Mouse (Mus musculus): ENCODE measurements around the gene Atf7. TPM values are rescaled to one million over a fixed set of nuclear protein-coding genes. Genes with fewer than 3 reads are reported as not detected.
"Not testable (repeated sequence)": the region's sequence is repeated elsewhere in the genome, so short reads cannot be mapped to it uniquely, and the experiment has no call there.

Gene Atf7
- total and polyA plus RNA-seq, 3 experiments: 49.9 to 77.6 (median 49.9) TPM

- Histone ChIP-seq H3K36me3 (ENCODE audit: control insufficient read depth, insufficient read depth, low read length) (peaks cover 16% of the 10 kb centered on the region), H3K9ac (ENCODE audit: low read depth, low read length) (no peak overlapping the region), H3K27ac (no peak overlapping the region), H3K4me3 (no peak overlapping the region), H3K4me1 (ENCODE audit: control insufficient read depth, insufficient read depth, low read length) (peaks cover 6% of the 10 kb centered on the region), H3K79me2 (replicated peaks; ENCODE audit: control insufficient read depth, insufficient read depth, low read length) (peaks cover 14% of the 10 kb centered on the region), H3K27me3 (ENCODE audit: control insufficient read depth, insufficient read depth, low read length) (no peaks in the 10 kb centered on the region)
- no peak for DNase-seq
- 78% methylated on average over 1 of the region's 1 CpGs for WGBS
- intact Hi-C loops (cut with DNase I): no loop called here
- no peak for TF ChIP-seq EP300 (IDR thresholded peaks at IDR 0.05; ENCODE audit: insufficient read depth, low read depth, low read length)
Observed at GRCm38 (mm10) chr15:102617654-102618053, 7.6 kb downstream of the Atf7 start.

GRCm38 (mm10) chr15:102616174-102616573, 9.1 kb downstream of the Atf7 start:
- Histone ChIP-seq H3K27me3 (ENCODE audit: control insufficient read depth, insufficient read depth, low read length) (no peaks in the 10 kb centered on the region), H3K27ac (no peak overlapping the region), H3K4me3 (no peak overlapping the region), H3K9ac (ENCODE audit: low read depth, low read length) (no peak overlapping the region), H3K36me3 (ENCODE audit: control insufficient read depth, insufficient read depth, low read length) (peaks cover 12% of the 10 kb centered on the region), H3K4me1 (ENCODE audit: control insufficient read depth, insufficient read depth, low read length) (peaks cover 2% of the 10 kb centered on the region), H3K79me2 (replicated peaks; ENCODE audit: control insufficient read depth, insufficient read depth, low read length) (peaks cover 10% of the 10 kb centered on the region)
- DNase-seq: no peak
- TF ChIP-seq EP300 (IDR thresholded peaks at IDR 0.05; ENCODE audit: insufficient read depth, low read depth, low read length) (no peak), CTCF (IDR thresholded peaks at IDR 0.05) (no peak), POLR2A (IDR thresholded peaks at IDR 0.05; ENCODE audit: insufficient read depth, low read depth, low read length) (no peak)
- intact Hi-C loops (cut with DNase I): no loop called here
- 89% methylated on average over 2 of the region's 2 CpGs for whole genome bisulfite sequencing

- Histone ChIP-seq H3K4me3 (no peak overlapping the region), H3K36me3 (ENCODE audit: control insufficient read depth, insufficient read depth, low read length) (peaks cover 10% of the 10 kb centered on the region), H3K4me1 (ENCODE audit: control insufficient read depth, insufficient read depth, low read length) (peaks cover 2% of the 10 kb centered on the region), H3K9ac (ENCODE audit: low read depth, low read length) (no peak overlapping the region), H3K27me3 (ENCODE audit: control insufficient read depth, insufficient read depth, low read length) (no peaks in the 10 kb centered on the region), H3K79me2 (replicated peaks; ENCODE audit: control insufficient read depth, insufficient read depth, low read length) (peaks cover 9% of the 10 kb centered on the region), H3K27ac (no peak overlapping the region)
- no peak for DNase-seq
- TF ChIP-seq EP300 (IDR thresholded peaks at IDR 0.05; ENCODE audit: insufficient read depth, low read depth, low read length) (no peak), POLR2A (IDR thresholded peaks at IDR 0.05; ENCODE audit: insufficient read depth, low read depth, low read length) (no peak), CTCF (IDR thresholded peaks at IDR 0.05) (no peak)
- intact Hi-C loops (cut with DNase I): no loop called here
Observed at GRCm38 (mm10) chr15:102614224-102614623, 11.0 kb downstream of the Atf7 start.

- DNase-seq: no peak
- TF ChIP-seq EP300 (IDR thresholded peaks at IDR 0.05; ENCODE audit: insufficient read depth, low read depth, low read length) (no peak), POLR2A (IDR thresholded peaks at IDR 0.05; ENCODE audit: insufficient read depth, low read depth, low read length) (no peak), CTCF (IDR thresholded peaks at IDR 0.05) (peak; percentile 68)
- no peak overlapping the region for H3K4me3 ChIP-seq
- H3K79me2 ChIP-seq (replicated peaks; ENCODE audit: control insufficient read depth, insufficient read depth, low read length): peaks cover 7% of the 10 kb centered on the region
- no peak overlapping the region for H3K27ac ChIP-seq
- no peak overlapping the region for H3K9ac ChIP-seq (ENCODE audit: low read depth, low read length)
- peaks cover 9% of the 10 kb centered on the region for H3K36me3 ChIP-seq (ENCODE audit: control insufficient read depth, insufficient read depth, low read length)
- intact Hi-C loops (cut with DNase I): no loop called here
- H3K4me1 ChIP-seq (ENCODE audit: control insufficient read depth, insufficient read depth, low read length): peaks cover 2% of the 10 kb centered on the region
- H3K27me3 ChIP-seq (ENCODE audit: control insufficient read depth, insufficient read depth, low read length): no peaks in the 10 kb centered on the region
Observed at GRCm38 (mm10) chr15:102612966-102613365, 12.3 kb downstream of the Atf7 start.

- H3K27me3 ChIP-seq (ENCODE audit: control insufficient read depth, insufficient read depth, low read length); H3K4me1 ChIP-seq (ENCODE audit: control insufficient read depth, insufficient read depth, low read length); DNase-seq; H3K27ac ChIP-seq; H3K4me3 ChIP-seq; H3K36me3 ChIP-seq (ENCODE audit: control insufficient read depth, insufficient read depth, low read length); H3K79me2 ChIP-seq (replicated peaks; ENCODE audit: control insufficient read depth, insufficient read depth, low read length); intact Hi-C loops (cut with DNase I); H3K9ac ChIP-seq (ENCODE audit: low read depth, low read length): not testable (repeated sequence)
- 61% methylated on average over 1 of the region's 1 CpGs for WGBS
Observed at GRCm38 (mm10) chr15:102608586-102608985, 16.7 kb downstream of the Atf7 start.

GRCm38 (mm10) chr15:102593996-102594656, 31.1 kb downstream of the Atf7 start:
- Histone ChIP-seq H3K4me3 (no peak overlapping the region), H3K79me2 (replicated peaks; ENCODE audit: control insufficient read depth, insufficient read depth, low read length) (no peaks in the 10 kb centered on the region), H3K36me3 (ENCODE audit: control insufficient read depth, insufficient read depth, low read length) (peaks cover 32% of the 10 kb centered on the region), H3K9ac (ENCODE audit: low read depth, low read length) (no peak overlapping the region), H3K27ac (peak overlapping the region; percentile 69), H3K27me3 (ENCODE audit: control insufficient read depth, insufficient read depth, low read length) (no peaks in the 10 kb centered on the region), H3K4me1 (ENCODE audit: control insufficient read depth, insufficient read depth, low read length) (peaks cover 7% of the 10 kb centered on the region)
- no peak for TF ChIP-seq CTCF (IDR thresholded peaks at IDR 0.05)
- no peak for TF ChIP-seq EP300 (IDR thresholded peaks at IDR 0.05; ENCODE audit: insufficient read depth, low read depth, low read length)
- TF ChIP-seq POLR2A (IDR thresholded peaks at IDR 0.05; ENCODE audit: insufficient read depth, low read depth, low read length): no peak
- intact Hi-C loops (cut with DNase I): loop anchor here (5.0 kb wide), 1 partner anchor 78 kb away; the partner anchor contains the start of gene Atp5g2
- WGBS: 39% methylated on average over 8 of the region's 8 CpGs
- no peak for DNase-seq

Data from heart, adult 2 months (tissue).